Mouse (Mus musculus): ENCODE measurements around the gene Rbm34. TPM values are rescaled to one million over a fixed set of nuclear protein-coding genes. Genes with fewer than 3 reads are reported as not detected.
A peak's percentile ranks its signal among the peaks of the same experiment; 100 is the strongest.

Gene Rbm34
- polyA plus RNA-seq, 1 experiment from 2014 or later, result 26.6 TPM

GRCm38 (mm10) chr8:126909371-126909802, 61.5 kb downstream of the Rbm34 start:
- 0 out of 2 replicates have a peak, but pooled peaks cover 2% of the 10 kb centered on the region for H3K9me3 ChIP-seq (ENCODE audit: control insufficient read depth, low read length)
- no peak overlapping the region for H3K27ac ChIP-seq (ENCODE audit: low read depth)
- no peak overlapping the region for H3K9ac ChIP-seq (ENCODE audit: low read length)
- H3K36me3 ChIP-seq (ENCODE audit: control insufficient read depth, insufficient read depth, low read length), result no peaks in the 10 kb centered on the region
- no peak overlapping the region for H3K4me3 ChIP-seq (ENCODE audit: low read depth, low read length)
- DNase-seq (ENCODE audit: low spot score), result no peak
- no peak for ATAC-seq (replicated peaks; ENCODE audit: low FRiP score, low TSS enrichment, low read depth)
- no peaks in the 10 kb centered on the region for H3K27me3 ChIP-seq (replicated peaks; ENCODE audit: control insufficient read depth, insufficient read depth, low read length)
- peaks cover 5% of the 10 kb centered on the region; the same call in 1 of the 2 replicates for H3K4me1 ChIP-seq (replicated peaks; ENCODE audit: control insufficient read depth, insufficient read depth, low read length)
- H3K4me2 ChIP-seq (ENCODE audit: low read length), result no peak overlapping the region
- 53% methylated on average over 10 of the region's 10 CpGs for WGBS

DNA sequence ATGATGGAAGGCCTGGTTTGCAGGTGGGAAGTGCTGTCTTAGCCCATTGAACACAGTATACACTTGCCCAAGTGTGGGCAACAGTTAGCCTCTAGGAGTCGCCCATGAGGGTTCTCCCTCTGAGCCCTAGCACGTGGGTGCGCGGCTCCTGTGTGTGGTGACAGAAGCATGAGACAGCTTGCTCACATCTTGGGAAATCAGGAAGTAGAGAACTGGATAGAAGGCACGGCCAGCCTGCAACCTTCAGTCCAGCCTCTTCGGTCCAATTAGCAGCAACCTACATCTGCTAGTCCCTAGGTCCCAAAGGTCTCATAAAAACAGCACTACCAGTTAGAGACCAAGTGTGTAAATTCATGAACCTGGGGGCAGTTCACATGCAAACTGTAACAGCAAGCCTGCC, 62.1 kb downstream of the Rbm34 start:
- WGBS, result 73% methylated on average over 6 of the region's 6 CpGs
- DNase-seq (ENCODE audit: low spot score), result no peak

GRCm38 (mm10) chr8:126907968-126908367, 62.9 kb downstream of the Rbm34 start:
- Histone ChIP-seq H3K9me3 (ENCODE audit: control insufficient read depth, low read length) (0 out of 2 replicates have a peak, but pooled peaks cover 2% of the 10 kb centered on the region), H3K36me3 (ENCODE audit: control insufficient read depth, insufficient read depth, low read length) (no peaks in the 10 kb centered on the region), H3K4me2 (ENCODE audit: low read length) (no peak overlapping the region), H3K27me3 (replicated peaks; ENCODE audit: control insufficient read depth, insufficient read depth, low read length) (no peaks in the 10 kb centered on the region), H3K27ac (ENCODE audit: low read depth) (no peak overlapping the region), H3K4me1 (replicated peaks; ENCODE audit: control insufficient read depth, insufficient read depth, low read length) (no peaks in the 10 kb centered on the region), H3K9ac (ENCODE audit: low read length) (no peak overlapping the region), H3K4me3 (ENCODE audit: low read depth, low read length) (no peak overlapping the region)
- no peak for DNase-seq (ENCODE audit: low spot score)
- WGBS, result 63% methylated on average over 9 of the region's 9 CpGs
- ATAC-seq (replicated peaks; ENCODE audit: low FRiP score, low TSS enrichment, low read depth), result no peak

More for the DNA sequence above, 62.1 kb downstream of the Rbm34 start:
- Histone ChIP-seq H3K9me3 (ENCODE audit: control insufficient read depth, low read length) (0 out of 2 replicates have a peak, but pooled peaks cover 2% of the 10 kb centered on the region), H3K4me1 (replicated peaks; ENCODE audit: control insufficient read depth, insufficient read depth, low read length) (peaks cover 5% of the 10 kb centered on the region; the same call in 1 of the 2 replicates), H3K4me2 (ENCODE audit: low read length) (no peak overlapping the region), H3K9ac (ENCODE audit: low read length) (no peak overlapping the region), H3K27me3 (replicated peaks; ENCODE audit: control insufficient read depth, insufficient read depth, low read length) (no peaks in the 10 kb centered on the region), H3K36me3 (ENCODE audit: control insufficient read depth, insufficient read depth, low read length) (no peaks in the 10 kb centered on the region), H3K27ac (ENCODE audit: low read depth) (no peak overlapping the region), H3K4me3 (ENCODE audit: low read depth, low read length) (no peak overlapping the region)
- no peak for ATAC-seq (replicated peaks; ENCODE audit: low FRiP score, low TSS enrichment, low read depth)

GRCm38 (mm10) chr8:126907374-126907773, 63.5 kb downstream of the Rbm34 start:
- Histone ChIP-seq H3K27ac (ENCODE audit: low read depth) (no peak overlapping the region), H3K36me3 (ENCODE audit: control insufficient read depth, insufficient read depth, low read length) (no peaks in the 10 kb centered on the region), H3K9me3 (ENCODE audit: control insufficient read depth, low read length) (0 out of 2 replicates have a peak, but pooled peaks cover 2% of the 10 kb centered on the region), H3K27me3 (replicated peaks; ENCODE audit: control insufficient read depth, insufficient read depth, low read length) (no peaks in the 10 kb centered on the region), H3K4me2 (ENCODE audit: low read length) (no peak overlapping the region), H3K4me1 (replicated peaks; ENCODE audit: control insufficient read depth, insufficient read depth, low read length) (no peaks in the 10 kb centered on the region), H3K4me3 (ENCODE audit: low read depth, low read length) (no peak overlapping the region), H3K9ac (ENCODE audit: low read length) (no peak overlapping the region)
- no peak for ATAC-seq (replicated peaks; ENCODE audit: low FRiP score, low TSS enrichment, low read depth)
- DNase-seq (ENCODE audit: low spot score), result no peak
- WGBS, result 85% methylated on average over 3 of the region's 3 CpGs

GRCm38 (mm10) chr8:126905387-126905786, 65.5 kb downstream of the Rbm34 start:
- H3K27ac ChIP-seq (ENCODE audit: low read depth), result no peak overlapping the region

GRCm38 (mm10) chr8:126903927-126904326, 66.9 kb downstream of the Rbm34 start:
- Histone ChIP-seq H3K4me3 (ENCODE audit: low read depth, low read length) (no peak overlapping the region), H3K27ac (ENCODE audit: low read depth) (no peak overlapping the region), H3K9me3 (ENCODE audit: control insufficient read depth, low read length) (0 out of 2 replicates have a peak, but pooled peaks cover 2% of the 10 kb centered on the region), H3K36me3 (ENCODE audit: control insufficient read depth, insufficient read depth, low read length) (no peaks in the 10 kb centered on the region), H3K4me1 (replicated peaks; ENCODE audit: control insufficient read depth, insufficient read depth, low read length) (no peaks in the 10 kb centered on the region), H3K9ac (ENCODE audit: low read length) (no peak overlapping the region), H3K4me2 (ENCODE audit: low read length) (no peak overlapping the region), H3K27me3 (replicated peaks; ENCODE audit: control insufficient read depth, insufficient read depth, low read length) (no peaks in the 10 kb centered on the region)
- WGBS, result 81% methylated on average over 9 of the region's 9 CpGs
- ATAC-seq (replicated peaks; ENCODE audit: low FRiP score, low TSS enrichment, low read depth) (no peak), DNase-seq (ENCODE audit: low spot score) (no peak)

More at GRCm38 (mm10) chr8:126905387-126905786, 65.5 kb downstream of the Rbm34 start:
- 85% methylated on average over 3 of the region's 3 CpGs for WGBS
- H3K9me3 ChIP-seq (ENCODE audit: control insufficient read depth, low read length), result 0 out of 2 replicates have a peak, but pooled peaks cover 2% of the 10 kb centered on the region
- ATAC-seq (replicated peaks; ENCODE audit: low FRiP score, low TSS enrichment, low read depth) (no peak), DNase-seq (ENCODE audit: low spot score) (no peak)
- no peaks in the 10 kb centered on the region for H3K36me3 ChIP-seq (ENCODE audit: control insufficient read depth, insufficient read depth, low read length)
- H3K9ac ChIP-seq (ENCODE audit: low read length), result no peak overlapping the region
- no peak overlapping the region for H3K4me2 ChIP-seq (ENCODE audit: low read length)
- H3K27me3 ChIP-seq (replicated peaks; ENCODE audit: control insufficient read depth, insufficient read depth, low read length), result no peaks in the 10 kb centered on the region
- no peaks in the 10 kb centered on the region for H3K4me1 ChIP-seq (replicated peaks; ENCODE audit: control insufficient read depth, insufficient read depth, low read length)
- H3K4me3 ChIP-seq (ENCODE audit: low read depth, low read length), result no peak overlapping the region

- H3K36me3 ChIP-seq (ENCODE audit: control insufficient read depth, insufficient read depth, low read length), result no peaks in the 10 kb centered on the region
- H3K27me3 ChIP-seq (replicated peaks; ENCODE audit: control insufficient read depth, insufficient read depth, low read length), result no peaks in the 10 kb centered on the region
- WGBS, result 60% methylated on average over 9 of the region's 9 CpGs
- no peak overlapping the region for H3K4me3 ChIP-seq (ENCODE audit: low read depth, low read length)
- H3K4me1 ChIP-seq (replicated peaks; ENCODE audit: control insufficient read depth, insufficient read depth, low read length), result no peaks in the 10 kb centered on the region
- no peak overlapping the region for H3K4me2 ChIP-seq (ENCODE audit: low read length)
- ATAC-seq (replicated peaks; ENCODE audit: low FRiP score, low TSS enrichment, low read depth), result peak; percentile 51; the same call in 1 of the 2 replicates
- no peak overlapping the region for H3K27ac ChIP-seq (ENCODE audit: low read depth)
- 0 out of 2 replicates have a peak, but pooled peaks cover 2% of the 10 kb centered on the region for H3K9me3 ChIP-seq (ENCODE audit: control insufficient read depth, low read length)
- no peak for DNase-seq (ENCODE audit: low spot score)
- H3K9ac ChIP-seq (ENCODE audit: low read length), result no peak overlapping the region
These were observed 67.5 kb downstream of the Rbm34 start for GRCm38 (mm10) chr8:126903224-126903895.

DNA sequence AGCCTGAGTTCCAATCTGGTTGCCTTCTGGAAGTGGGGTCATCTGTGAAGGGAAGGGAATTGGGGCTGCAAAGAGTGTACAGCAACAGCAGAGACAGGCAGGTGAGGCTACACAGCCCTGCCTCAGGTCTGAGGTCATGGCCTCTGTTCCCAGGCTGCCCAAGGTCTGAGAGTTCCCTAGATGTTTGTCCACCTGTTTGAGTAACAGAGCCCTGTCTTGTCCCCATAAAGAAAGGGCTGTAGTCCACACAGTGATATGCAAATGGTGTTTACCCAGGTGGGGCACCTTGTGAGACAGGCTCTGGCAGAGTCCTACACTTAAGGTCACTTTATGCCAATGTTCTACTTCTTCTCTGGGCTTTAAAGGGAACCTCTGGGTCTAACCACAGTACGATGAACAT, 69.3 kb downstream of the Rbm34 start:
- 0 out of 2 replicates have a peak, but pooled peaks cover 2% of the 10 kb centered on the region for H3K9me3 ChIP-seq (ENCODE audit: control insufficient read depth, low read length)
- H3K4me3 ChIP-seq (ENCODE audit: low read depth, low read length), result no peak overlapping the region
- no peaks in the 10 kb centered on the region for H3K27me3 ChIP-seq (replicated peaks; ENCODE audit: control insufficient read depth, insufficient read depth, low read length)
- DNase-seq (ENCODE audit: low spot score), result no peak
- no peak overlapping the region for H3K4me2 ChIP-seq (ENCODE audit: low read length)
- no peak overlapping the region; the same call in 1 of the 2 replicates for H3K27ac ChIP-seq (ENCODE audit: low read depth)
- H3K9ac ChIP-seq (ENCODE audit: low read length), result no peak overlapping the region
- 0 out of 2 replicates have a peak, but pooled peaks have one; percentile 44 for ATAC-seq (replicated peaks; ENCODE audit: low FRiP score, low TSS enrichment, low read depth)
- no peaks in the 10 kb centered on the region for H3K36me3 ChIP-seq (ENCODE audit: control insufficient read depth, insufficient read depth, low read length)
- no peaks in the 10 kb centered on the region for H3K4me1 ChIP-seq (replicated peaks; ENCODE audit: control insufficient read depth, insufficient read depth, low read length)
- 82% methylated on average over 1 of the region's 1 CpGs for WGBS

Measured in intestine, embryonic 14.5 days (tissue).